Mouse (Mus musculus) ES-E14 (cell line): ENCODE results near the gene Ypel2. TPM values are rescaled to one million over a fixed set of nuclear protein-coding genes. Genes with fewer than 3 reads are reported as not detected.

ENCODE experiments used
- DNase-seq: peaks from one replicate; pipeline ENCODE4 v3.0.0-alpha.2; 2013; ENCODE audit warnings: low read depth, low spot score
- H3K27ac ChIP-seq: 2 replicates; pipeline ENCODE4 v1.5.1; 2012; ENCODE audit warnings: low read depth, mild to moderate bottlenecking, low read length, moderate library complexity, mixed read lengths; ENCODE audit not compliant: poor library complexity, insufficient read depth, severe bottlenecking
- H3K36me3 ChIP-seq: 2 replicates; pipeline ENCODE4 v1.6.1; 2012; ENCODE audit warnings: mild to moderate bottlenecking, low read length, moderate library complexity, mixed read lengths; ENCODE audit not compliant: control insufficient read depth, poor library complexity, insufficient read depth, severe bottlenecking
- H3K4me1 ChIP-seq, 2 experiments: fragments of 150-350 bp in 1 of 2; sonication (generic) in 1 of 2; 2 replicates each; pipeline ENCODE4 v1.6.1; 2012; ENCODE audit warnings: low read length in 2 of 2, mild to moderate bottlenecking in 1 of 2, mixed read lengths in 1 of 2; ENCODE audit not compliant: control insufficient read depth in 2 of 2, insufficient read depth in 2 of 2, poor library complexity in 1 of 2
- H3K4me3 ChIP-seq, 2 experiments: fragments of 150-350 bp in 1 of 2; sonication (generic) in 1 of 2; 2 replicates each; pipeline ENCODE4 v1.5.1; 2012; ENCODE audit warnings: low read length in 2 of 2, low read depth in 1 of 2, mild to moderate bottlenecking in 1 of 2, mixed read lengths in 1 of 2; ENCODE audit not compliant: insufficient read depth in 1 of 2, poor library complexity in 1 of 2, severe bottlenecking in 1 of 2
- H3K9ac ChIP-seq: 2 replicates; pipeline ENCODE4 v1.6.1; 2012; ENCODE audit warnings: low read depth, mild to moderate bottlenecking, low read length, mixed read lengths; ENCODE audit not compliant: poor library complexity, insufficient read depth, severe bottlenecking
- H3K9me3 ChIP-seq: fragments of 150-350 bp; sonication (generic); 2 replicates; pipeline ENCODE4 v1.6.1; 2012; ENCODE audit warnings: low read depth, mild to moderate bottlenecking, low read length; ENCODE audit not compliant: control insufficient read depth, insufficient read depth
- CHD2 ChIP-seq: IDR thresholded peaks from 2 replicates; pipeline ENCODE4 v1.6.1; 2014; ENCODE audit warnings: mild to moderate bottlenecking, low read depth, low read length, inconsistent platforms
- HCFC1 ChIP-seq: IDR thresholded peaks from 2 replicates; pipeline ENCODE4 v1.6.1; 2012; ENCODE audit warnings: low read length, inconsistent platforms, borderline replicate concordance; ENCODE audit not compliant: insufficient read depth
- MAFK ChIP-seq: IDR thresholded peaks from 2 replicates; pipeline ENCODE4 v1.6.1; 2014; ENCODE audit warnings: mild to moderate bottlenecking, low read depth, low read length, inconsistent platforms; ENCODE audit not compliant: insufficient read depth
- ZC3H11A ChIP-seq: IDR thresholded peaks from 2 replicates; pipeline ENCODE4 v1.6.1; 2012; ENCODE audit warnings: low read depth, mild to moderate bottlenecking, inconsistent platforms, low read length, borderline replicate concordance
- ZNF384 ChIP-seq: IDR thresholded peaks from 2 replicates; pipeline ENCODE4 v1.6.1; 2012; ENCODE audit warnings: low read depth, low read length, inconsistent platforms
- in situ Hi-C, 2 experiments: fragments of 600-800 bp; cut with MboI; formaldehyde crosslinking; loops; one replicate each; pipeline ENCODE4 v1.15.1; 2025; ENCODE audit warnings: low sequenced_read_pairs in 2 of 2, inconsistent platforms in 1 of 2; ENCODE audit not compliant: unreplicated experiment in 2 of 2
- total RNA-seq: library from RNA; depleted of rRNA; stranded (reverse); fragments of 300-350 nt; gene quantifications from 2 replicates; pipeline ENCODE4 v1.2.3, GENCODE M21; 2012

Gene Ypel2
- total RNA-seq, 1 experiment: 3.6 TPM

GRCm38 (mm10) chr11:86967506-86967905, 26.0 kb downstream of the Ypel2 start:
- H3K27ac ChIP-seq: no peak overlapping the region
- no peaks in the 10 kb centered on the region for H3K9me3 ChIP-seq
- TF ChIP-seq ZC3H11A: no peak
- no peak for TF ChIP-seq HCFC1
- TF ChIP-seq CHD2: no peak
- no peak for TF ChIP-seq MAFK
- TF ChIP-seq ZNF384: no peak
- in situ Hi-C loops: no loop called here
- H3K4me3 ChIP-seq: no peak overlapping the region
- no peak for DNase-seq
- H3K9ac ChIP-seq: no peak overlapping the region
- H3K4me1 ChIP-seq: peaks cover 5 to 11% of the 10 kb centered on the region in 2 experiments
- no peaks in the 10 kb centered on the region for H3K36me3 ChIP-seq

DNA sequence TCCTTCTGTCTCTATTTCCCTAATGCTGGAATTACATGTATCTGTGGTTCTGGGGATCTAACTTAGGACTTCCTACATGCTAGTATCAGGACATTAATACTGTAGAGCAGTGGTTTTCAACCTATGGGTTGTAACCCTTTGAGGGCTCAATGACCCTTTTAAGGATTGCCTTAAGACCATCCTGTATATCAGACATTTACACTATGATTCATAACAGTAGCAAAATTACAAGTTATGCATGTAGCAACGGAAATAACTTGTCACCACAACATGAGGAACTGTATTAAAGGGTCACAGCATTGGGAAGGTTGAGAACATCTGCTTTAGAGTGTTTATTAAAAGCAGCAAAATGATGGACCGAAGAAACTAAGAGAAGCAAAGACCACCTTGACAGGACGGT, 26.8 kb downstream of the Ypel2 start:
- Histone ChIP-seq H3K36me3 (no peaks in the 10 kb centered on the region), H3K4me3 (no peak overlapping the region), H3K9ac (no peak overlapping the region), H3K4me1 (peaks cover 5 to 11% of the 10 kb centered on the region in 2 experiments), H3K9me3 (no peaks in the 10 kb centered on the region), H3K27ac (no peak overlapping the region)
- in situ Hi-C loops: no loop called here
- no peak for DNase-seq
- no peak for TF ChIP-seq ZNF384
- no peak for TF ChIP-seq ZC3H11A

DNA sequence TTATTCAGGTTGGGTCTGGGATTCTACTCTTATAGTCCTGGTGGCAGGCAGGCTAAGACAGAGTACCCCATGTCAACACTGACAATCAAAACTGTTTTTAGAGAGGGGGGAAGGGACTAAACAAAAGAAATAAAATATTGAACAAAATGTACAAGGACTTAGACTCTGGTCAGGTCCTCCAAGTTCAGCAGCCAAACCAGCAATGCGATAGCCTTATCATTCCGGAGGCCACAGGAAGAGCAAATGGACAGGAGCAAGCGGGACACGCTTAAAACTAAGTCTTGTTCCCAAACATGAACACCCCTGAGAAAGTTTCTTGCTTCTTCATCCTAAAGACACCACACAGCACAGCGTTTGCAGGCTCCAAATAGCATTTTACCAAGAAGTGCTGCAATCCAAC, 28.4 kb downstream of the Ypel2 start:
- H3K9me3 ChIP-seq: no peaks in the 10 kb centered on the region
- no peak for DNase-seq
- TF ChIP-seq MAFK (no peak), HCFC1 (no peak), ZC3H11A (no peak), CHD2 (no peak)
- in situ Hi-C loops: no loop called here
- H3K4me3 ChIP-seq: no peak overlapping the region
- H3K27ac ChIP-seq: no peak overlapping the region
- peaks cover 5 to 11% of the 10 kb centered on the region in 2 experiments for H3K4me1 ChIP-seq
- no peaks in the 10 kb centered on the region for H3K36me3 ChIP-seq
- H3K9ac ChIP-seq: no peak overlapping the region

DNA sequence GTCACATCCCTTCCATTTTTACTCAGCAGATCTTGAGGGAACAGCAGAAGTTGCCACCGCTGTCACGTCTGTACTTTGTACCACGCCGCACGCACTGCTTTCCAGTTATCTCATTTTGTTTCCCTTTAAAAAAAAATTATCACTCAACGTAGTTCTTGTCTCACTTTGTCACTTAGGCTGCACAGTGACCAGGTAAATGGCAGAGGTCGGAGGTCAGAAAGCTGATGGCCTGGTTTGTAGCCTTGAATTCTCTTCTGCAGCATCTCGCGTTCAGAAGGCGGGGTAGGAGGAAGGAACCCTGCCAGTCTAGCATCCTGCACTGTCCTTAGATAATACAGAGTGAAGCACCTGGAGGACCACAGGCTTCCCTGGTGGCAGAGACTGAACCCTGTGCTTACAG, 29.8 kb downstream of the Ypel2 start:
- no peak for TF ChIP-seq HCFC1
- H3K36me3 ChIP-seq: no peaks in the 10 kb centered on the region
- H3K9me3 ChIP-seq: no peaks in the 10 kb centered on the region
- DNase-seq: no peak
- no peak overlapping the region for H3K4me3 ChIP-seq
- in situ Hi-C loops: no loop called here
- peaks cover 3 to 5% of the 10 kb centered on the region in 2 experiments for H3K4me1 ChIP-seq
- H3K27ac ChIP-seq: no peak overlapping the region
- H3K9ac ChIP-seq: no peak overlapping the region

GRCm38 (mm10) chr11:86963027-86963426, 30.5 kb downstream of the Ypel2 start:
- peaks cover 0 to under 1% of the 10 kb centered on the region in 2 experiments; a peak in 1 of 4 replicates for H3K4me1 ChIP-seq
- H3K27ac ChIP-seq: no peak overlapping the region
- no peak overlapping the region for H3K4me3 ChIP-seq
- TF ChIP-seq MAFK: no peak
- no peak for TF ChIP-seq HCFC1
- TF ChIP-seq ZC3H11A: no peak
- no peak for TF ChIP-seq CHD2
- no peak for TF ChIP-seq ZNF384
- in situ Hi-C loops: no loop called here
- no peak for DNase-seq
- H3K36me3 ChIP-seq: no peaks in the 10 kb centered on the region
- H3K9me3 ChIP-seq: no peaks in the 10 kb centered on the region
- no peak overlapping the region for H3K9ac ChIP-seq
